Mouse (Mus musculus) lung, adult 2 months (tissue): ENCODE data around the gene Hist1h1a. TPM values are rescaled to one million over a fixed set of nuclear protein-coding genes. Genes with fewer than 3 reads are reported as not detected.
"Not testable (repeated sequence)": the region's sequence is repeated elsewhere in the genome, so short reads cannot be mapped to it uniquely, and the experiment has no call there.

ENCODE experiments used
- DNase-seq: peaks from one replicate; pipeline ENCODE4 v3.0.0; 2022
- H3K4me1 ChIP-seq: fragments of 200-500 bp; 2 replicates; pipeline ENCODE4 v1.6.1; 2011; ENCODE audit warnings: low read length; ENCODE audit not compliant: control insufficient read depth, insufficient read depth
- H3K4me3 ChIP-seq: fragments of 200-500 bp; replicated peaks from 2 replicates; pipeline ENCODE3; 2011; ENCODE audit warnings: low read depth, mild to moderate bottlenecking, control low read depth, low read length; ENCODE audit errors: extremely low read depth
- CTCF ChIP-seq: fragments of 200-500 bp; IDR thresholded peaks from 2 replicates; pipeline ENCODE4 v1.5.1; 2011; ENCODE audit warnings: mild to moderate bottlenecking, low read length, control low read depth; ENCODE audit not compliant: insufficient read depth
- POLR2A ChIP-seq: fragments of 200-500 bp; IDR thresholded peaks from 2 replicates; pipeline ENCODE4 v1.6.1; 2011; ENCODE audit warnings: low read depth, mild to moderate bottlenecking, control low read depth, low read length, borderline replicate concordance; ENCODE audit errors: extremely low read depth
- WGBS: fragments of 180-500 bp; shearing (Covaris S2); methylation state at CpG from one replicate; pipeline ENCODE4 v1.1.7; 2018; 5-methylcytosine and 5-hydroxymethylcytosine counted together
- polyA plus RNA-seq: library from polyadenylated mRNA; depleted of rRNA; stranded (reverse); fragments of >200 nt; gene quantifications from 2 replicates; pipeline ENCODE4 v1.2.3, GENCODE M21; 2012

Gene Hist1h1a
- polyA plus RNA-seq, 1 experiment = not detected

GRCm38 (mm10) chr13:23759251-23759771 is 4.2 kb upstream of the Hist1h1a start:
- DNase-seq = no peak
- Histone ChIP-seq H3K4me1 (peaks cover 2% of the 10 kb centered on the region), H3K4me3 (no peak overlapping the region)
- WGBS = 86% methylated on average over 3 of the region's 3 CpGs
- TF ChIP-seq POLR2A (no peak), CTCF (no peak)

DNA sequence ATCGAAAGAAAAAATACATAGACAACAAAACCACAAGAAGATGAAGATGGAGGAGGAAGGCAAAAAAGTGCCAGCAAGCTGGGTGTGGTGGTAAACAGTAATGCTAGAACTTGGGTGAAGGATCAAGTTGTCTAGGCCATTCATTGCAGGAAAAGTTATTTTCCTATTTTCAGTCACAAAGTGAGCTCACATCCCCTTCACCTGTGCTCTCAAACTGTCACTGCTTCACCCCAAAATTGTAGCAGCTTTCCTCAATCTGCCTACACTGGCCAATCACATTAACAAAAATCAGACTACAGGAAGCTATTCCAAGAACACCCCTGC is 3.6 kb upstream of the Hist1h1a start:
- Histone ChIP-seq H3K4me1 (peaks cover 2% of the 10 kb centered on the region), H3K4me3 (no peak overlapping the region)
- 39% methylated on average over 1 of the region's 1 CpGs for WGBS
- no peak for TF ChIP-seq CTCF
- no peak for TF ChIP-seq POLR2A
- DNase-seq = no peak

DNA sequence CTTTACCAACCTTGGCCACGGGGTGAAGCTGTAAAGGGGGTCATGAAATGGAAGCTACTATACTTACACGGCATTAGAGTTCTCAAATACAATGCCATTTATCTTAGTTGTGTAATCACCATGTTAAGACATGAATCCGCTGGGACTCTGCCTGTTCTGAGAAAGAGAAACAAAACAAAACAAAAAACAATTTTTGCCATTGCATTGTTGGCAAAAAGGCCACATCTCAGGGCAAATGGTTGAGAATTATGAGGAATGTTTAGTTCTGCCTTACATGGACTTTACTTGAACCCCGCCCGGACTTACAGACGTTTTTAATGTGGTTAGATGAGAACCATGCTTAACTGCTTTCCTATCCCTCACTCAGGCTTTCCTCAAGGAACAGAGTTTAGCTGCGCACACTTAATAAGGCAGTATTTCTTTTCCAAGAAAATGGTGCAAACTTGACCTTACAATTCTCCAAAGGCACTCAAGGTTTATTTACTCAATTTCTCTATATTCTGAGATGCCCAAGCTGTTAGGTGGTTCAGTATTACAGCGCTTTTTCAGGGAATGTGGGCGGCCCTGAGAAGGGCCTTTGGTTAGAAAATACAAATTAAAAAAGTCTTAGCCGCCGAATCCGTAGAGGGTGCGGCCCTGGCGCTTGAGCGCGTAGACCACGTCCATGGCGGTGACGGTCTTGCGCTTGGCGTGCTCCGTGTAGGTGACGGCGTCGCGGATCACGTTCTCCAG is 3.1 kb upstream of the Hist1h1a start:
- peaks cover 2% of the 10 kb centered on the region for H3K4me1 ChIP-seq
- TF ChIP-seq CTCF (no peak), POLR2A (no peak)
- 1% methylated on average over 26 of the region's 27 CpGs for WGBS
- H3K4me3 ChIP-seq = peak overlapping the region; percentile 19
- DNase-seq = no peak

- H3K4me1 ChIP-seq = peaks cover 2% of the 10 kb centered on the region
- peak; percentile 95 for DNase-seq
Measured at GRCm38 (mm10) chr13:23760972-23761864, 2.2 kb upstream of the Hist1h1a start, which contains the start of gene Hist1h4a. Hist1h4a (minus strand) TSS chr13:23761230.

GRCm38 (mm10) chr13:23761871-23762821 is 1.3 kb upstream of the Hist1h1a start, which contains the start of gene Hist1h3a:
Hist1h3a (minus strand) TSS chr13:23762386.
- DNase-seq = peak; percentile 58
- WGBS = under 1% methylated on average over 30 of the region's 52 CpGs
- peak within 1 kb of the TSS; percentile 65 for H3K4me3 ChIP-seq
- H3K4me1 ChIP-seq = not testable (repeated sequence)
- TF ChIP-seq POLR2A = peak; percentile 46; the same call in 1 of the 2 replicates

More at GRCm38 (mm10) chr13:23760972-23761864, 2.2 kb upstream of the Hist1h1a start, which contains the start of gene Hist1h4a:
- WGBS = under 1% methylated on average over 67 of the region's 72 CpGs
- peak within 1 kb of the TSS; percentile 65 for H3K4me3 ChIP-seq
- TF ChIP-seq POLR2A (peak; percentile 82), CTCF (no peak)

DNA sequence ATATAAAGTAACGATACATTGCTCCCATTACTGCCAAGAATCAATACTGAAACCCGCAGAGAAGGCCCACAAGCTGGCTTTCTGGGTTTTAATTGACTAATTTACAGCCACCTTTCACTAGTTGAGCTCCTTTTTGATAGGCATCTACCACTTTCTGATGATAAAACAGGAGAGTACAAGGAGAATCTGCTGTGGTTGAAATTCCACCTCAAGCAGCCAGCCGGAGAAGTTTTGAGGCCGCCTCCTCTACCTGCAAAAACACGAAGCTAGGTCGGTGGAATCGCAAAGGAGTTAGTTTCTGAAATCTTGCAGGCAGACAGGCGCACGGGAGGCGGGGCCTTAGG is 252 bp upstream of the Hist1h1a start:
- Histone ChIP-seq H3K4me3 (peak overlapping the region; percentile 80), H3K4me1 (peaks cover 2% of the 10 kb centered on the region; the same call in 1 of the 2 replicates)
- TF ChIP-seq CTCF = no peak
- TF ChIP-seq POLR2A = no peak
- DNase-seq = no peak
- WGBS = 1% methylated on average over 10 of the region's 10 CpGs

- peaks cover 2% of the 10 kb centered on the region; the same call in 1 of the 2 replicates for H3K4me1 ChIP-seq
- DNase-seq = no peak
- no peak overlapping the region for H3K4me3 ChIP-seq
- TF ChIP-seq POLR2A (no peak), CTCF (no peak)
- 49% methylated on average over 12 of the region's 12 CpGs for WGBS
Measured at GRCm38 (mm10) chr13:23764324-23765171, 1.1 kb downstream of the Hist1h1a start.

GRCm38 (mm10) chr13:23765172-23765513 is 1.7 kb downstream of the Hist1h1a start:
- no peak for TF ChIP-seq POLR2A
- TF ChIP-seq CTCF = no peak
- DNase-seq = no peak
- WGBS = 69% methylated on average over 1 of the region's 1 CpGs
- no peak overlapping the region for H3K4me3 ChIP-seq
- H3K4me1 ChIP-seq = peaks cover 2% of the 10 kb centered on the region; the same call in 1 of the 2 replicates
